Mouse (Mus musculus) lung, postnatal 0 days (tissue): ENCODE results near the gene Rasgrf1.

ENCODE experiments used
- CTCF ChIP-seq: IDR thresholded peaks from 2 replicates; pipeline ENCODE4 v1.5.1; 2016; ENCODE audit warnings: antibody characterized with exemption, mild to moderate bottlenecking
- EP300 ChIP-seq: IDR thresholded peaks from 2 replicates; pipeline ENCODE4 v1.6.1; 2016; ENCODE audit warnings: antibody characterized with exemption, mild to moderate bottlenecking, control low read depth

- no peak for TF ChIP-seq CTCF
- TF ChIP-seq EP300 = no peak
Observed at GRCm38 (mm10) chr9:89988811-89989528, 79.3 kb downstream of the Rasgrf1 start.
